Mouse (Mus musculus) naive thymus-derived CD4-positive, alpha-beta T cell, adult 2 months (primary cell): Measurements from ENCODE around the gene Nfic.
"Not testable (repeated sequence)": the region's sequence is repeated elsewhere in the genome, so short reads cannot be mapped to it uniquely, and the experiment has no call there.

Experiments used
- DNase-seq: peaks from one replicate; pipeline ENCODE4 v3.0.0-alpha.2; 2011; ENCODE audit warnings: low read depth

Gene Nfic

DNA sequence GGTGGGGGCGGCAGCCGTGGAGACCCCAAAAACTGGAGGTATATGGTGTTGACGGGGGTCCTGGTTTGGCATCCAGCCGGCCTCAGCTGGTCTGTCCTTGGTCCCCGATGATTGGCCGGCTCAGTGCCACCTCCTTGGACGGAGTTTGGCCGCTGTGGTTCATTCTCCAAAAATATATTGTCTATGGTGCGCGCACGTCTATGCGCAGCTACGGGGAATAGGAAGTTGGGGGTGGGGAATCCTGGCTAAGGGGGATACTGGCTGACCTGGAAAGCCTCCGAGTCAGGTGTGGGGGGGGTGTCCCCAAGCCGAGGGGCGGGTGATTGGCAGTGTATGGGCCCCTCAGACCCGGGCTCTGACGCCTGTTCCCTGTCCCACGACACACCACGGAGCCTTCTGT is 5.0 kb upstream of the Nfic start:
- no peak for DNase-seq

DNA sequence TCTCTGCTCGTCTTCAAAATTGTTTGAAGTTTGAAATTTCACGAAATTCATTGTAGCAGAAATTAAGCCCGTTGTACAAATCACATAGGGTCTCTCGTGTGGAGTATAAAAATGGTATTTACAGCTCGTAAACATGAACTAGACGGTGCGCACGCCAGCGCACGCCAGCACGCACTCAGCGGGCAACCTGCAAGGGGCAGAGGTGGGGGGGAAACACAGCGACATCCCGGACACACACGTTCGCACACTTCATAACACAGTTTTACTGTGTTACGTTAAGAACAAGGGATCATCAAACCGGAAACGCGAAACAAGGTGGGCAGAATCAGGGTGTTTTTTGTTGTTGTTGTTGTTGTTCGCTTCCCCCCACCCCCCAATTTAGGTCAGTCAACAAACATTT is 4.0 kb upstream of the Nfic start:
- no peak for DNase-seq

DNA sequence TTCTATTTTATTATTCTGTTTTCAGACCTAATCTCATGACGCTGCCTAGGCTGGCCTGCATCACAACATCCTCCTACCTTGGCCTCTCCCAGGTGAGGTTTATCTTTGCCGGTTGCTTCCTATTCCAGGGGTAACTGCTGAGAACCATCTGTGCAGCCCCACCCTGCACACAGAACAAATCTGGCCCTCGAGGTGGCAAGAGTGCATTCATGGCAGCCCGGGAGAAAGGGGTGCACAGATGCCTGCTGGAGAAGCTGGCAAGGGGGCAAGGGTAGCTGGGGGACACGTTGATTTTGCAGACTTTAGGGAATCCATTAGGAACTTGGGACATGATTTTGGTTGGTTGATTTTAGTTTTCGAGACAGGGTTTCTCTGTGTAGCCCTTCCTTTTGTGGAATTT is 2.8 kb upstream of the Nfic start:
- no peak for DNase-seq

DNA sequence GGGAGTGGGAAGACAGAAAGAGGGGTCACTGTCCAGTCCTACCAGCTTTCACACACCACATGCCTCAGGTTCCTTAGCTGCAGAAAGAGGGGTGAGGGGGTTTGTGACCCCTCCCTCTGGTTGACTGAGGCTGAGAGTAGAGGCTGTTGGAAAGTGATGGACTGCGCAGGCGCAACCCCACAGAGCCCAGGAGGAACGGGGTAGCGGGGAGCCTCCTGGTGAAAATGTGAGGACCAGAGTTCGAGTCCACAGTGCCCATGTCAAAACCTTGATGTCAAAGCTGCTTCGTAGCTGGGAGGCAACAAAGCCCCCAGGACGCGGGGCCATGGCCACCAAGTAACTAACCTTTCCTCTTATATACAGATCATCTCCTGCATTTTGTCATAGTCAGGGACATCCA is 2.2 kb upstream of the Nfic start:
- DNase-seq: no peak

DNA sequence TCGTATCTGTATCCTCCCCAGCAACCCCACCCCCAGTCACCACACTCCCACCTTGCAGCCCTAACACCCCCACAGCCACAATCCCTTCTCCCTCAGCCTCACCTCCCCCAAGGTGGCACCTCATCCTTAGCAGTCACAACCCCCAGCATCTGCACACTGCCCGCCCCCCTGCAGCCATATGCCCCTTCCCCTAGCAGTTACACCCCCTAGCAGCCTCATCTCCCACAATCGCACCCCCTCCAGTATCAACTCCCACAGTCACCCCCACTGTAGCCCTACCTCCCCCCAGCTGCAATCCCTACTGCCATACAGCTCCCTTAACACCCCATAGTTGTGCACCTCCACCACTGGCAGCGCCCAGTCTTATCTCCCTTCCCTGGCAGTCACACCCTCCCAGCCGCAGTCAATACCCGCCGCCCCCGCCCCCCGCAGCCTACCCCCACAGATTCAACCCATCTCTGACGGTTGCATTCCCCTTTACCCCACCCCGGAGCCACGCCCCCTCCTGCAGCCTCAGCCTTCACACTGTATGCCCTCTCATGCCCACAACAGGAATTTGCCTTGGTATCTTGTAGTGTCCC is 1.6 kb upstream of the Nfic start:
- DNase-seq: no peak

DNA sequence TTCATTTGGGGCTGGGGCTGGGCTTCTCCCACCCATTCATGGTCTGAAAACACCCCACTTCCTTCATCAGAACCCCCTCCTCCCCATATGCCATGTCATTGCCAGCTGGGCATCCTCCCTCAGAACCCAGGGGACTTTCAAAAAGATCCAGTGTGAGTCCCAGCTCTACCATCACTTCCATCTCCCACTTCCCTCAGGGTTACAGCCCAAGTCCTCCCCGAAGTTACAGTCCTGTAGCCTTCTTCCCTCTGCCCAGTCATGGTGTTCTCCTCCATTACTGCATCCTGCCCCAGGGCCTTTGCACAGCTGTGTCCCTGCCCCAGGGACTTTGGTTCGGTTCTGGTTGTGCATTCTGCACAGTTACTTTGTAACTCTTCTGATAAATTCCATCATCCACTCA is 1.3 kb downstream of the Nfic start:
- DNase-seq: no peak

DNA sequence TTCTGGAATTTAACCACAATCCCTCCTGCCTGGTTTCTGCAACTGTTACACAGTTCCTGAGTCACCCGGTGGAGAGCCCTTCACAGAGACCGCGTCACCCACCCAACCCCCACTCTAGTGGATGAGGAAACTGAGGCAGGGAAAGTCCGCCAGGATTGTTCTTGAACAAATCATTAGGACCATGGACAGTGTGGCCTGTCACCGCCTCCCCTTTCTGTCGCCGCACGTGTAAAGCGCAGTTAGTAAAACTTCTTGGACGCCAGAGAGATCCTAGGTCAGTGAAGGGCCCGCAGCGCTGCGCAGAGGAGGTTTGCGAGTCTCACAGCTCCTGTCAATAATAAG is 2.5 kb downstream of the Nfic start:
- DNase-seq: no peak

DNA sequence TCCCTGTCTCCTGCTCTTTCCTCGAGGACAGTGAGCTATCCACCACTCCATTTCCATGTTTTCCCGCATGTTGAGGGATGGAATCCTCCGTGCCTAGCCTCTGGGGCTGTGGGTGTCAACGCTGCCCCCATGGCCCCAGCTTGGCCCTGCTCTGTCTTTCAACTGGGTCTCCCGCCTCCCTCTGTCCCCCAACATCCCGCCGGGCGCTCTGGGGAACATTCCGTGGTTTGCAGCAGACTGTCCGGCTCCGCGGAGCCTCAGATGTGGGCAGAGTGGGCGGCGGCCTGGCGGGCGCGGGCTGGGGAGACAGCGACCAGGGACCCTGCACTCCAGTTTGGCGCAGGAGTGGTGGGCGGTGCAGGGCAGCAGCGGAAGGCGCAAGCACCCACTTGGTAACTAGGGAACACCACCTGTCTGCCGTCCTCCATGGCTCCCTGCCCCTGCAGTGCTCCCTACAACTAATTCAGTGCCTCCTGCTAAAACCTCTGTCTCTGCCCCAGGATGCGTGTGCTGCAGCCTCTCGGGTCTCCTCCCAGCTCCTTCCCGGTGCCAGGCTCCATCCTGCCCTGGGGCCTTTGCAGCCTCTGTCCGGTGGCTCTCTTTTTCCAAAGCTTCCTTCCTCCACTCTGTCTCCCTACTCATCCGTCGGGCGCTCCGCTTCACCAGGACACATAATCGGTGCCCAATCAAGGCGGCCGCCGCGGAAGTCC is 3.0 kb downstream of the Nfic start:
- no peak for DNase-seq

DNA sequence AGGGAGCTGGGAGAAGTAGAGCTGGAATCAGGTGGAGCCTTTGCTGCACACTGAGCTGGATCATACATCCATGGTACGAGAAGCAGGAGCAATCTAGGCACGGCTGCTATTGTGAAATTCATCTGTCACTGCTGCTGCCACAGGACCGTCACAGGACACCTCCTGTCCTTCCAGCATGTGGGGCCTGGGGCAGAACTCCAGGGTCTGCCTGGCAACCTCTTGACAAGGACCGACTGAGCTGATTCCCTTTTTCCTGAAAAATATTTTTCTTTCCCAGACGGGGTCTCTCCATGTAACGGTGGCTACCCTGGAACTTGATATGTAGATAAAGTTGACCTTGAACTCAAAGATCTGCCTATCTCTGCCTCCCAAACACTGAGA is 4.1 kb downstream of the Nfic start:
- no peak for DNase-seq

DNA sequence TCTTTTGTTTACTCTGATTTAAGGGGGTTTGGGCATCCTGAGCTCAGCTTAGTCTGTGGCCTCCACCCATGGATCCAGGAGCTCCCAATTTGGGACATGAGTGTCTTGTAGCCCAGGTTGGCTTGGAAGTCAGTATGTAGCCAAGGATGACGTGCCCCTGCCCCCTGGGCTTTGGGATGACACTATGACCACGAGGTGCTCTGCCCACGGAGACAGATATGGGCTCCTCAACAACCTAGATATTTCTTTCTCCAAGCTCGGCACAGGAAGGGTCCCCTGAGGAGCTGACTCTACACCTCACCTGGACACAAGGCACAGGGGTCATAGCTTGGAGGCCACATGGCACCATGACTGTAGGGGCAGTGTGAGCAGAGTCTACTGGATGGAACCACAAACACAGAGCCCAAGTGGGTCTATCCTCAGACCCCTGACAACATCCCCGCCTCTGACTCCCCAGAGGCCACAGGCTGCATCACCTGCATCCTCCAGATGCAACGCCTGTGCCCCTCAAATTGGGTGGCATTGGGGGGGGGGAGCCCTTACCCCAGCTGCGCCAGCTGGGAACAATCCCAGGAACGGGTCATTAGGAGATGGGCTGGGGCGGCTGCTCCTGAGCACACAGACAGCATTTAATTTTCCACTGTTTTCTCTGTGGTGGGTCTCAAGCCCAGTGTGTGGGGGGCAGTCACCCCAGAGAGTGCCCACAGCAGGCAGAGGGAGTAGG is 4.6 kb downstream of the Nfic start:
- no peak for DNase-seq

DNA sequence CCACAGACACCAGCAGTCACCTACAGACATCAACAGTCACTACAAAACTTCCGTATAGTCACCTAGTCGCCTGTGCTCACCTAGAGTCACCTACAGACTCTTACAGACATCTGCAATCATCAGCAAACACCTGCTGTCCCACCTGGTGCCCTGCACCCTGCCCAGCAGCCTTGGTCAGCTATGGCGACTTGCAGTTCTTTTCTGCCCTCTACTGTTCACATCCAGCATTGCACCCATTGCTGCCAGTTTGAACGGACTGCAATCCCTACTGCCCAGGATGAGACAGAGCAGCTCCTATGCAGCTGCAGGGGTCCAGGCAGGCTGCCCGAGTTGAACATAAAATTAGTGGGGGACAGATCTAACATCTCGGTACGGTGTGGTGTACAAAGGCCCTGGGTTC is 5.3 kb downstream of the Nfic start:
- DNase-seq: peak; percentile 92

DNA sequence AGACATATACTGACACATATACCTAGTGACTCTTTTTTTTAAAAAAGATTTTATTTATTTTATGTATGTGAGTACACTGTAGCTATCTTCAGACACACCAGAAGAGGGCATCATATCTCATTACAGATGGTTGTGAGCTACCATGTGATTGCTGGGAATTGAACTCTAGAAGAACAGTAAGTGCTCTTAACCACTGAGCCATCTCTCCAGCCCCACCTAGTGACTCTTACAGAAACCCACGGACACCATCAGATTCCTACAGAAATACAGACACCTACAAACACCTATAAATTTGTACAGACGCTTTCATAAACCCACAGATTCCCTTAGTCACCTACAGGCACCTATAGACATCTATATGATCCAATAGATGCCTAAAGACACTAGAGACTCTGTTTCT is 9.9 kb downstream of the Nfic start:
- DNase-seq: not testable (repeated sequence)

DNA sequence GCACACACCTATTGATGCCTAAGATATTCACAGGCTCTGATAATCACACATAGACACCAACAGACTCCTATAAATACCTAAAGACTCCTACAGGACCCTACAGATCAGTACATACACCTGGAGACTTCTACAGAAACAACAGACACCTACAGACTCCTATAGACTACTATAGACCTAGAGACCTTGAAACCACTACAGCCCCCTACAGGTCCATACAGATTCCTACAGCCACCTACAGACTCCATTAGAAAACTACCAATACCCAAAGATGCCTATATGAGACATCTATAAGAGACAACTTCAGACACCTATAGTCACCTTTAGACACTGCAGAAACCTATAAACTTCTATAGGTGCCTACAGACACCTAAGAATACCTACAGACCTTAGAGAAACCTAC is 14.4 kb downstream of the Nfic start:
- DNase-seq: peak; percentile 63

DNA sequence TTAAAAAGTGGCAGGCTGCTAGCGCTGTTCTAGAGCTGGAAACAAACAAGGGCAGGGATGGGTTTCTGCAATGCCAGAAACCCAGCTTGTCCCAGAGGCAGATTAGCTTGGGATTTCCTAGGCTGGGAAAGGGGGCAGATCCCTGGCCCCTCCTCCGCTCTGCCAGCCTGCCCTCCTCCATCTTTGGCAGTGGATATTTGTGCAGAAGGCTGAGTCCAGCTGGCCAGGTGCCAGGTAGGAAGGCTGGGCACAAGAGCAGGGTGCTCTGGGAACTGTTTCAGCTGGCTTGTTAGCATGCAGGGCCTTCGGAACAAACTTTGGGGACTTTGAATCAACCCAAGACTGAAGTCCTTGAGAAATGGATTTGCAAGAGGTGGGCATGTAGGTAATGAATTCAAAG is 20.0 kb downstream of the Nfic start:
- no peak for DNase-seq

DNA sequence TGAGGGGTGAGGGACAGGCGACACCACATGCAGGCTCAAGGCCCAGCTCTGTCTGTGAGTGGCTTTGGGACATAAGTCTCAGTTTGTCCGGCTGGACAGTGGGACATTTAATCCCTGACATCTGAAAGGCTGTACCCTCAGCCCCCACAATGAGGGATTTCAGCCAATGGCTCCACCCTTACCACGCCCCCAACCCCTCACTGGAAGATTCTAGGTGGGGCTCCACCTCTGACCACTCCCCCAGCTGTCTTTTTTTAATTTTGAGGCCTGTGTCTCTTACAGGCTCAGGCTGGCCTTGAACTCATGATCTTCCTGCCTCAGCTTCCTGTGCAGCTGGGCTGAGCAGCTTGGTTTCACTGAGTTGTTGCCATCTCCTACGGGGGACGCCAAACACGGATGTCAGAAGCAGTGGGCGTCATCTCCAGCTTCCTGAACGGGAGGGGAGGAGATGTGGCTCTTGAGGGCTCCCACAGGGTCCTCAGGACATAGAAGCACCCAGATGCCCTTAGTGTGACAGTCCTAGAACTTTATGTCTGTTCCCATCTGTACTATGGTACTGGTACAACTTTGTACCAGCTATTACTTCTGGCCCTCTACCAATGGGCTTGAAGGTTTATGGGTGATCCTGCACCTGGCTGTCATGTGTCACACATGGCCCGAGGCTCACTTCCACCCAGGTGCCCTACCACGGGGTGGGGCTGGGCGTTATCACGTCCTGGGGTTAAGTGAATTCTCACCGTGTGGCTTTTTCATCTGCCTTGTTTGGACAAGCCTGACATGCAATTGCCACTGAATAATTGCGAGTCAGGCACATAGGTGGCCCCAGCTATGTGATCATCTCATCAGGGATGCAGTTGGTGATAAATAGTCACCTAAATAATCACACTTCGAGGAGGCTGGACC is 20.8 kb downstream of the Nfic start:
- DNase-seq: peak; percentile 58

DNA sequence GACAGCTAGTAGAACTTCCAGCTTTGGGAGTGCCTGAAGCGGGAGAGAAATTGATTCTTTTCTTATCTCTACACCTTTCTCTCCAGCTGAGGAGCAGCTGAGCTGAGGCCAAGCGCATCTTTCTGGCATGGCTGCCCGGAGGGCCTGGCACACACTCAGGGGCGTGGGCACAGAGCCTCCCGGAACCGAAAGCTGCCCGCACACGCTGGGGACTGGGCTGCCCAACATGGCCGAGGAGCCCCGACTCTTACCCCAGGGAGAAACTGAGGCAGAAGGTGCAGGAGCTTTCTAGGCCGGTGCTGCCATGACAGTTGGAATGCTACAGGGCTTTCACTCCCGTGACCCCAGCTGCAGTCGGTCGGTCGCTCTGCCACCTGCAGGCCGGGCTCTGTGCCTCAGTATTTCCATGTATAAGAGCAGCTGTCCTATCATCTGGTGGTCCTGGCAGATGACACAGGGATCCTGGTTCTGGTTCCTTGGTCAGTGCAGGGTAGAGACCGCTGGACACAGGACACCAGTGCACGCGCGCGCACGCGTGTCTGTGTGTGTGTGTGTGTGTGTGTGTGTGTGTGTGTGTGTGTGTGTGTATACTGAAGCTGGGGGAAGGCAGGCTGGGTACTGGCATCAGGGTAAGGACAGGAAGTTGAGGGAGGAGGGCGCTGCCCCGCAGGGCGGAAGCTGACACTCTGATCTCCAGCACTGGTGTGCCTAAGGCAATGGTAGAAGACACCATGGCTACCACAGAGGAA is 21.7 kb downstream of the Nfic start:
- peak; percentile 82 for DNase-seq

DNA sequence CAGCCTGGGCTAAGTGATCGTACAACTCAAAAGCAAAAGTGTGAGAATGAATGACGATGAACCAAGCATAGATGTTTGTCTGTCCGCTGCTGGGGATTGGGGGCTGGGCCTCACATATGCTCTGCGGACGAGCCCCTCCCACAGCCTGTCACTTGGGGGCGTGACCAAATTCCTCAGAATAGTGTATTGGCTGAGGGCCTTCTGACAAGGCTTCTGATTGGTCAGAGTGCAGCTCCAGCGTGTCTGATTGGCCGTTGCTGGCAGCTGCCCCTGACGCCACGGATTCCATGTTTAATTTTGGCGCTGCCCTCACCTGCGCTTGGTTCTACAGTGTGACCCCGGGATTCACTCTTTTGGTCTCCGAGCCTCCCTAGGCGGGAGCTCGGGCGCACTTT is 22.6 kb downstream of the Nfic start:
- peak; percentile 96 for DNase-seq

DNA sequence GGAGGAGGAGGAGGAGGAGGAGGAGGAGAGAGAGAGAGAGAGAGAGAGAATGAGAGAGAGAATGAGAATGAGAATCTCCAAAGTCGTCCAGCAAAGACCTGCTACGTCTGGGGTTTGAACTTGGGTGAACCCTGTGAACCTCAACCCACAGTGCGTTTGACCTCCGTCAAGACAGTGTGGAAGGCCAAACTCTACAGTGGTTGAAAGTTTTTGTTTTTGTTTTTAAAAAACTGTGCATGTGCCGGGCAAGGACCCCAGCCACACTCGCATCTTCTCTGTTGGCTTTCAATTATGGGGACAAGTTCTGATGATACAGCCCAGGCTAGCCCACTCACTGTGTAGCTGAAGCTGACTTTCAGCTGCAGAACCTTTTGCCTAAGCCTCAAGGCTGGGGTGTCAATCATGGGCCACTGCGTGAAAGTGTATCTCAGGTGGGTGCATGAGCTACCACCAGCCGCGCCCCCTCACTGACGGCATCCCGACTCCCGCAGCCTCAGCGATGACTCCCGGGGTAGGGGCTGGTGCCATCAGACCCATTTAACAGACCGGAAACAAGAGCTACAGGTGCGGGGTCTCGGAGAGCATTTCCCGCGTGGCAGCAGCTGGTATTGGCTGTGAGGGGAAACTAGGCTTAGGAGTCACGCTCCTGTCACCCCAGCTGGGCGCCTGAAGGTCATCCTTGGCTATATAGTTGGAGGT is 23.1 kb downstream of the Nfic start:
- no peak for DNase-seq

DNA sequence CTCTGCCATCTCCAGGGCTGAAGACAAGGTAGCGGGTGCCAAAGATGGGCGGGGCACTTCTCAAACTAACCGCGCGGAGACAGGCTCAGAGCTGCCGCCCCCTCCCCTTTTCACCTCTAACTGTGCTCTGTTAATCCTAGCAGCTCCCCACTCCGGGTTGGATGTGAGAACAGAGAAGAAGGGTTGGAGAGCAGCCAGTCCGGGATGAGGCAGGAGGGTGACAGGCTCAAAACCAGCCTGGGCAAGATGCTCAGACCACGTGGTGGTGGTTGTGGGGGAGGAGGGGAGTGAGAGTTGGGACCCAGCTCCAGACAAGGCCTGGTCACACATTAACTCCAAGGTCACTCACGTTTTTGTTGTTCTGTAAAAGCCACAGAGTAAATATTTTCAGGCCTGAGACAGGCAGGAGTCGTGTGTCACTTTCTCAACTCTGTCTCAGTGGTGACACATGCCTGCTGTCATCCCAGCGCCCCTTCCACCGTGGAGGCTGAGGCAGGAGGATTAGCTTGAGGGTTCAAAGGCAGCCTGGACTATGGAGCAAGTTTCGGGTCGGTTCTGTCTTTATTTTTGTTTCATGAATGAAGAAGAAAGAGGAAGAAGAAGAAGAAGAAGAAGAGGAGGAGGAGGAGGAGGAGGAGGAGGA is 23.8 kb downstream of the Nfic start:
- peak; percentile 61 for DNase-seq

DNA sequence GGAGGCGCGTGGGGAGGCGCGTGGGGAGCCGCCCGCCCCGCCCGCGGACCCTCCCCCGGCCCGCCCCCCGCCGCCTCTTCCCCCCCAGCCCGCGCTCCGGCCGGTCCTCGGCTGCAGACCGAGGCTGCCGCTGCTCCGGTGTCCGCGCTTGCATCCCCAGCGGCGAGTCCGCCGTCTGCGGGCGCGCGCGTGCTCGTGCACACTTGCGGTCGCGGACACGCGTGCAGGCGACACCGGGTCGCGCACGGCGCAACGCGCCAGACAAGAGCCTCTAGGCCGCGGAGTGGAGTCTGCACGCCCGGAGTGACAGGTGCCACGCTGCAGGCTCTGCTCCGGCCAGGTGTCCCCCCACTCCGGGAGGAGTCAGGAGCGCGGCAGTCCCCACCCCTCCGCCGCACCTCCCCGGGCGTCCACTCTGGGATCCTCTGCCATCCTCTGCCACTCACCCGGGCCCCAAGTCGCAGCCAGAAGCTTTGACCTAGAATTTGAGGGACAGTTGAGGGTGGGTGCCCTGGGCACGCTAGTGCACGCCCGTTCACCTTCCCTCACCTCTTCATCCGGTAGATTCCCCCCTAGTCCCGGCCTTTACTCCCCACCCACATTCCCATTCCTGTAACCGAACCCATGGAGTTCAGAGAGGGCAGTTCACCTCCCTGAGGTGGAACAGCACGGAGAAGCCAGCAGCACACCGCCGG is 24.5 kb downstream of the Nfic start:
- DNase-seq: peak; percentile 68
